Comparison of ENCODE assay signal across 10 mouse cellular contexts in the genomic region with DNA sequence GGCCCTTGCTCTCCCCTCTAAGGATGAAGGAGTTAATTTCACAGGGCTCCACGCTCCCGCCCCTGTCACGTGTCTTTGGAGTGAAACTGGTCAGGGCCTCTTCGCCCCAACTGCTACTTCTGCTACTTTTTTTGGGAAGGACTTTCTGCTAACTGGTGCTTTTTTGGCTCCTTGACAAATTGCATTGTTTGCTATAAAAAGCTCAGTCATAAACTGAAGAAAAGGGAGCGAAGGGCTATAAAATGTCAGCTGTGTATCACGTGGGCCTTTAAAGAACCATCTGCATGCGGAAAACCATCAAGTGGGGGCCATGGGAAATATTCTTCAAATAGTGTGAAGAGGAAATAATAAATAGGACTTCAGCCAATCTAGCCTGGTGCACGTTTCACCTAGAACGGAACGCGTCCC. TPM values are rescaled to one million over a fixed set of nuclear protein-coding genes. Genes with fewer than 3 reads are reported as not detected.
DNase-seq lines count a peak whose midpoint lies in the region; ATAC-seq and TF ChIP-seq lines count a peak whose summit lies in the region.
"Had no signal": no experiment of that assay in that cellular context is flagged by ENCODE, and none has a peak within 500 bp of the region (broad histone marks: within the 10 kb centered on the region; RNA-seq: fewer than 3 reads in every experiment).

No protein-coding gene starts in this region.

- peak; percentile 38 for DNase-seq in cerebellum, adult 9-10 months
- DNase-seq in lung, embryonic 14.5 days = peak; percentile 74
- no peak for DNase-seq in lung, postnatal 14 days
- no peak for DNase-seq in yolk sac, embryonic 10.5 days (ENCODE audit: low spot score)
- DNase-seq in right cerebral cortex, adult 18-20 months = no peak
- DNase-seq: liver, embryonic 13.5 days had no signal

- no peaks in the 10 kb centered on the region for H3K79me2 ChIP-seq in myocyte (ENCODE audit: control insufficient read depth, insufficient read depth)

- no peaks in the 10 kb centered on the region for H3K9me3 ChIP-seq in lung, embryonic 14.5 days (ENCODE audit: low read depth, low read length)
- H3K9me3 ChIP-seq in kidney, embryonic 14.5 days (ENCODE audit: control insufficient read depth, low read length) = no peaks in the 10 kb centered on the region
- H3K9me3 ChIP-seq: liver, embryonic 13.5 days had no signal

- TF ChIP-seq CTCF in lung, embryonic 14.5 days (IDR thresholded peaks at IDR 0.05; ENCODE audit: low read depth) = no peak

- 37% methylated on average over 11 of the region's 11 CpGs for WGBS in lung, embryonic 14.5 days
- WGBS in kidney, embryonic 14.5 days = 32% methylated on average over 11 of the region's 11 CpGs

- peak overlapping the region; percentile 21; the same call in 1 of the 2 replicates for H3K4me2 ChIP-seq in lung, embryonic 14.5 days
- no peak overlapping the region for H3K4me2 ChIP-seq in kidney, embryonic 14.5 days (replicated peaks; ENCODE audit: low read depth, low read length)
- H3K4me2 ChIP-seq in myocyte (ENCODE audit: low read depth) = peak overlapping the region; percentile 44
- H3K4me2 ChIP-seq: liver, embryonic 13.5 days had no signal

- H3K4me1 ChIP-seq in lung, embryonic 14.5 days (ENCODE audit: insufficient read depth) = peaks cover 2% of the 10 kb centered on the region; the same call in 1 of the 2 replicates
- 0 out of 2 replicates have a peak, but pooled peaks cover 3% of the 10 kb centered on the region for H3K4me1 ChIP-seq in kidney, embryonic 14.5 days (ENCODE audit: control insufficient read depth, insufficient read depth, low read length)

- no peak overlapping the region for H3K4me3 ChIP-seq in lung, embryonic 14.5 days (ENCODE audit: low read depth, low read length)
- H3K4me3 ChIP-seq in kidney, embryonic 14.5 days (ENCODE audit: low read length) = peak overlapping the region; percentile 3; the same call in 1 of the 2 replicates
- no peak overlapping the region for H3K4me3 ChIP-seq in myocyte
- H3K4me3 ChIP-seq: liver, embryonic 13.5 days had no signal

- TF ChIP-seq POLR2A in myocyte (IDR thresholded peaks at IDR 0.05; ENCODE audit: insufficient read length, low read depth) = no peak

- H3K27me3 ChIP-seq in lung, embryonic 14.5 days (ENCODE audit: insufficient read depth, low read length) = no peaks in the 10 kb centered on the region
- no peaks in the 10 kb centered on the region for H3K27me3 ChIP-seq in kidney, embryonic 14.5 days (ENCODE audit: control insufficient read depth, insufficient read depth, low read length)
- H3K27me3 ChIP-seq in myocyte (ENCODE audit: control insufficient read depth, insufficient read depth, insufficient read length) = no peaks in the 10 kb centered on the region
- H3K27me3 ChIP-seq: liver, embryonic 13.5 days had no signal

- no peak overlapping the region for H3ac ChIP-seq in myocyte (ENCODE audit: control insufficient read depth, insufficient read length)

- peak overlapping the region; percentile 54 for H3K27ac ChIP-seq in lung, embryonic 14.5 days (ENCODE audit: low read depth)
- peak overlapping the region; percentile 37; the same call in 1 of the 2 replicates for H3K27ac ChIP-seq in kidney, embryonic 14.5 days (ENCODE audit: low read depth, low read length)
- H3K27ac ChIP-seq: liver, embryonic 13.5 days had no signal

- no peak for ATAC-seq in cerebellum, adult (ENCODE audit: insufficient number of reproducible peaks, low FRiP score, low TSS enrichment)
- peak; percentile 74 for ATAC-seq in lung, embryonic 14.5 days (ENCODE audit: insufficient read depth)
- ATAC-seq in kidney, embryonic 14.5 days (ENCODE audit: low FRiP score, low TSS enrichment) = peak; percentile 69; the same call in 1 of the 2 replicates

- H3K9ac ChIP-seq in lung, embryonic 14.5 days = no peak overlapping the region
- no peak overlapping the region for H3K9ac ChIP-seq in kidney, embryonic 14.5 days (ENCODE audit: low read depth, low read length)
- H3K9ac ChIP-seq: liver, embryonic 13.5 days had no signal

- no peaks in the 10 kb centered on the region for H3K36me3 ChIP-seq in lung, embryonic 14.5 days (ENCODE audit: insufficient read depth)
- H3K36me3 ChIP-seq in kidney, embryonic 14.5 days (ENCODE audit: control insufficient read depth, insufficient read depth, low read length) = no peaks in the 10 kb centered on the region
- H3K36me3 ChIP-seq in myocyte (ENCODE audit: control insufficient read depth, insufficient read depth) = no peaks in the 10 kb centered on the region
- H3K36me3 ChIP-seq: liver, embryonic 13.5 days had no signal

TF ChIP-seq in myocyte, 11 proteins besides CTCF, POLR2A, EP300 and RAD21:
- TF ChIP-seq USF1 (IDR thresholded peaks at IDR 0.05; ENCODE audit: low read depth) (peak; percentile 73), POLR2AphosphoS2 (IDR thresholded peaks at IDR 0.05; ENCODE audit: insufficient read length, low read depth) (no peak), TCF12 (IDR thresholded peaks at IDR 0.05; ENCODE audit: insufficient read depth, poor library complexity, severe bottlenecking) (no peak), CEBPB (IDR thresholded peaks at IDR 0.05; ENCODE audit: insufficient read depth, poor library complexity, severe bottlenecking) (no peak), MAX (IDR thresholded peaks at IDR 0.05; ENCODE audit: low read depth) (no peak)

RNA-seq across cellular contexts. Expression of a gene that starts 5.6 kb away (rescaled TPM):
- not detected in 2 replicates for polyA plus RNA-seq in lung, embryonic 14.5 days (2014; fragmentation: Nextera tagmentation; extraction: Ambion mirVana)
- polyA plus RNA-seq in kidney, embryonic 14.5 days (2014; fragmentation: Nextera tagmentation; extraction: Ambion mirVana) = not detected in 2 replicates
- polyA plus RNA-seq in myocyte (2012; fragmentation: generic; extraction: Trizol) = not detected
- polyA plus RNA-seq: embryonic facial prominence, embryonic 11.5 days; liver, embryonic 13.5 days had no signal

RNA-seq across cellular contexts. Expression of a gene that starts 52.2 kb away (rescaled TPM):
- 242 and 260 TPM in 2 replicates for polyA plus RNA-seq in lung, embryonic 14.5 days (2014; fragmentation: Nextera tagmentation; extraction: Ambion mirVana)
- polyA plus RNA-seq in kidney, embryonic 14.5 days (2014; fragmentation: Nextera tagmentation; extraction: Ambion mirVana) = 265 and 292 TPM in 2 replicates
- 221 TPM for polyA plus RNA-seq in myocyte (2012; fragmentation: generic; extraction: Trizol)

Comparison
In these comparisons a context has a peak if more than half of its experiments do, and no peak if none do; other contexts are left out.
1. DNase-seq: peak in cerebellum, adult 9-10 months (single experiment) and lung, embryonic 14.5 days (single experiment); none in lung, postnatal 14 days (single experiment), yolk sac, embryonic 10.5 days (single experiment) and right cerebral cortex, adult 18-20 months (single experiment).